Mouse (Mus musculus) testis, adult 2 months (tissue): Measurements from ENCODE around the gene Cda. TPM values are rescaled to one million over a fixed set of nuclear protein-coding genes. Genes with fewer than 3 reads are reported as not detected.
"Not testable (repeated sequence)": the region's sequence is repeated elsewhere in the genome, so short reads cannot be mapped to it uniquely, and the experiment has no call there.

ENCODE experiments used
- H3K27ac ChIP-seq: fragments of 200-500 bp; 2 replicates; pipeline ENCODE4 v1.5.1; 2012; ENCODE audit warnings: low read depth, low read length; ENCODE audit not compliant: control insufficient read depth, insufficient read depth
- H3K27me3 ChIP-seq: fragments of 200-500 bp; 2 replicates; pipeline ENCODE4 v1.6.1; 2012; ENCODE audit warnings: mild to moderate bottlenecking, low read length, moderate library complexity; ENCODE audit not compliant: control insufficient read depth, insufficient read depth
- H3K36me3 ChIP-seq: fragments of 200-500 bp; 2 replicates; pipeline ENCODE4 v1.6.1; 2012; ENCODE audit warnings: mild to moderate bottlenecking, low read length; ENCODE audit not compliant: control insufficient read depth, insufficient read depth
- H3K4me1 ChIP-seq: fragments of 200-500 bp; 2 replicates; pipeline ENCODE4 v1.6.1; 2012; ENCODE audit warnings: low read length; ENCODE audit not compliant: control insufficient read depth, insufficient read depth
- H3K4me3 ChIP-seq: fragments of 200-500 bp; 2 replicates; pipeline ENCODE4 v1.5.1; 2012; ENCODE audit warnings: low read depth, mild to moderate bottlenecking, low read length, moderate library complexity, mixed read lengths; ENCODE audit not compliant: control insufficient read depth
- CTCF ChIP-seq: fragments of 200-500 bp; IDR thresholded peaks from 2 replicates; pipeline ENCODE4 v1.5.1; 2012; ENCODE audit warnings: low read depth, mild to moderate bottlenecking, inconsistent platforms, low read length, moderate library complexity; ENCODE audit not compliant: control insufficient read depth, insufficient read depth, insufficient replicate concordance
- POLR2A ChIP-seq: fragments of 200-500 bp; IDR thresholded peaks from 2 replicates; pipeline ENCODE4 v1.6.1; 2012; ENCODE audit warnings: low read depth, mild to moderate bottlenecking, inconsistent platforms, low read length, moderate library complexity; ENCODE audit not compliant: control insufficient read depth
- polyA plus RNA-seq: library from polyadenylated mRNA; depleted of rRNA; stranded (reverse); fragments of >200 nt; gene quantifications from 2 replicates; pipeline ENCODE4 v1.2.3, GENCODE M21; 2012

Gene Cda
- polyA plus RNA-seq, 1 experiment: 0.61 TPM

- no peak for TF ChIP-seq POLR2A
- TF ChIP-seq CTCF: no peak
- H3K4me1 ChIP-seq: no peaks in the 10 kb centered on the region
Measured at GRCm38 (mm10) chr4:138333135-138333534, 34.7 kb downstream of the Cda start.

GRCm38 (mm10) chr4:138331647-138332046 is 36.1 kb downstream of the Cda start:
- no peaks in the 10 kb centered on the region for H3K27me3 ChIP-seq
- TF ChIP-seq CTCF (no peak), POLR2A (no peak)
- no peaks in the 10 kb centered on the region for H3K36me3 ChIP-seq
- no peaks in the 10 kb centered on the region for H3K4me1 ChIP-seq
- no peak overlapping the region for H3K27ac ChIP-seq
- H3K4me3 ChIP-seq: no peak overlapping the region

More at GRCm38 (mm10) chr4:138333135-138333534, 34.7 kb downstream of the Cda start:
- no peaks in the 10 kb centered on the region for H3K36me3 ChIP-seq
- H3K27me3 ChIP-seq: no peaks in the 10 kb centered on the region
- no peak overlapping the region for H3K27ac ChIP-seq
- no peak overlapping the region for H3K4me3 ChIP-seq

- no peak for TF ChIP-seq POLR2A
- TF ChIP-seq CTCF: no peak
- Histone ChIP-seq H3K4me3 (no peak overlapping the region), H3K36me3 (no peaks in the 10 kb centered on the region), H3K27me3 (no peaks in the 10 kb centered on the region), H3K4me1 (peaks cover 2% of the 10 kb centered on the region; the same call in 1 of the 2 replicates), H3K27ac (no peak overlapping the region)
Measured at GRCm38 (mm10) chr4:138330264-138330671, 37.5 kb downstream of the Cda start.

GRCm38 (mm10) chr4:138327891-138328470 is 39.8 kb downstream of the Cda start:
- H3K27ac ChIP-seq: no peak overlapping the region
- TF ChIP-seq POLR2A (no peak), CTCF (no peak)
- H3K27me3 ChIP-seq: no peaks in the 10 kb centered on the region
- H3K4me3 ChIP-seq: no peak overlapping the region; the same call in 1 of the 2 replicates
- peaks cover 2% of the 10 kb centered on the region for H3K4me1 ChIP-seq
- H3K36me3 ChIP-seq: no peaks in the 10 kb centered on the region

DNA sequence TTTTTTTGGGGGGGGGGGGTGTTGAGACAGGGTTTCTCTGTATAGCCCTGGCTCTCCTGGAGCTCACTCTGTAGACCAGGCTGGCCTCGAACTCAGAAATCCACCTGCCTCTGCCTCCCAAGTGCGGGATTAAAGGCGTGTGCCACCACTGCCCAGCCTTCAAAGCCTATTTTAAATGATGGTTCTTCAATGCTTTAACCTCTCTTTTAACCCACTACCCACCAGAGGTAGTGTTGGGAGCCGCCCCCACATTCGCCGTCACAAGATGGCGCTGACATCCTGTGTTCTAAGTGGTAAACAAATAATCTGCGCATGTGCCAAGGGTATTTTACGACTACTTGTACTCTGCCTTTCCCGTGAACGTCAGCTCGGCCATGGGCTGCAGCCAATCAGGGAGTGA is 40.6 kb downstream of the Cda start:
- H3K4me1 ChIP-seq, H3K27me3 ChIP-seq, H3K4me3 ChIP-seq, H3K27ac ChIP-seq, H3K36me3 ChIP-seq: not testable (repeated sequence)

DNA sequence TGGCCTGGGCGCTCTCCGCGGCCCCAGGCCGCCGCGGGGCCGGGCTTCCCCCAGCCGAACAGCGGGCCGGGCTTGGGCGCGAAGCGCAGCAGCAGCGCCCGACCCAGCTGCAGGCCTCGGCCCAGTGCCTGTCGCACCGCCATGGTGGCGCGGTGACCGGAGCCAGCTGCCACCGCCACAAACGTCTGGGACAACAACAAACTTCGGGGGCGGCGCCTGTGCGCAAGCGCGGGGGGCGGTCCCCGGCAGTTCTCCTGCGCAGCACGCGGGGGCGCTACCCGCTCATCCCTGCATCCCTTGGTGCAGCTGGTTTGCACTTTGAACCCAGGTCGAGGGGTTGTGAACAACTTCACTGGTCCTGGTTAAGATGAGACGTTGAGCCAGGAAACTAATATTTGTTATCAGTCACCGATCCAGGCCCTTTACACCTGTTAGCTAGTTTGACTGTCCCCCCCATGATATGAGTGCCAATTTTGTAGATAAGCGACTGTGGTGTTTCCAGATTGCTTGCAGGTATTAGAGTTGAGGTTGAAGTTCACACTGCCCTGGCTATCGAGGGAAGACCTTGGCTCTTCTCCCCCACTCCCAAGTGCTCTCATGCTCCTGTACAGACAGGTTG is 41.6 kb downstream of the Cda start, which contains the start of gene Pink1:
Pink1 (minus strand) TSS at position 231 of the 619 bp plus-strand sequence.
- Histone ChIP-seq H3K27ac (peak within 1 kb of the TSS; percentile 92), H3K4me3 (peak within 1 kb of the TSS; percentile 89), H3K27me3 (no peaks in the 10 kb centered on the region), H3K36me3 (no peaks in the 10 kb centered on the region), H3K4me1 (peaks cover 2% of the 10 kb centered on the region)
- TF ChIP-seq CTCF (peak; percentile 95), POLR2A (peak; percentile 81)

GRCm38 (mm10) chr4:138325466-138326076 is 42.2 kb downstream of the Cda start:
- Histone ChIP-seq H3K4me3 (peak overlapping the region; percentile 89), H3K27me3 (no peaks in the 10 kb centered on the region), H3K4me1 (peaks cover 2% of the 10 kb centered on the region), H3K36me3 (no peaks in the 10 kb centered on the region), H3K27ac (peak overlapping the region; percentile 92)
- peak; percentile 32; the same call in 1 of the 2 replicates for TF ChIP-seq POLR2A
- 0 out of 2 replicates have a peak, but pooled peaks have one; percentile 1 for TF ChIP-seq CTCF
